Mouse (Mus musculus): ENCODE results near the gene Ralgps1. TPM values are rescaled to one million over a fixed set of nuclear protein-coding genes. Genes with fewer than 3 reads are reported as not detected.

Gene Ralgps1
- polyA plus RNA-seq, 1 experiment = 91.6 TPM

DNA sequence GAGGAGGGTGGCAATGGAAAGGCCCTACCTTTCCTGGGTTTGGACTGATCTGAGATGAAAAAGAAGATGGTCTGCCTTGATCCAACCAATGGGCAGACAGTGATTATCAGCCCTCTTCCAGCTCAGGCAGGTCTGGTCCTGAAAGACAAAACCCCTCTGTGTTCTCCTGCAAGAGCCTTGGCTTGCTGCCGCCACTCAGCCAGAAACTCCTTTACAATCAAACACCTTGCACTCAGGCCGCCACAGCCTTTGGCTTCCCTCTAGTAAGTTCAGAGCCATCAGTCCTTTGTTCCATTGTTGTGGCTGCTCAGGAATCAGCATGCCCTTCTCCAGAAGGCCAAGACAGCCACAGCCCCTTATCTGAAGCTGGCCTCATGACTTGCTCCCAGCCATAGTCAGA, 139.5 kb downstream of the Ralgps1 start:
- DNase-seq (ENCODE audit: low read depth) = peak; percentile 51

DNA sequence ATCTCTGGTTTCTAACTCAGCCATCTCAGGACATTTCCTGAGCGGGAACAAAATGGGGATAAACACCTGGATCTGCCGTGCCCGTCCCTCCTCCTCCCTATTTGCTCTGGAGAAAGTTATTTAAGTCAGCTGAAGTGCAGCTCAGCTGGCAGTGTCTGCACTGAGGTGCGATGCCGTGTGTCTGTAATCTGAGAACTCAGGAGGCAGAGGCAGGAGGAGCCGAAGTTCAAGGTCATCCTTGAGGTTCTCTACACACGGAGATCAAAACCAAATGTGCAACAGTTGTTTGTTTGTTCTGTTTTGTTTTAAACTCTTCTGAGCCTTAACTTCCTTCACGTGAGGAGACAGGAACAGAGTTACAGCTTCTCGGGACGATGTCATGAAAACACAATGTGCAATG, 140.6 kb downstream of the Ralgps1 start:
- no peak for DNase-seq (ENCODE audit: low read depth)
- TF ChIP-seq POLR2A (IDR thresholded peaks at IDR 0.05; ENCODE audit: borderline replicate concordance, extremely low read depth, insufficient read depth, insufficient read length, poor library complexity, severe bottlenecking) (no peak), CTCF (IDR thresholded peaks at IDR 0.05; ENCODE audit: borderline replicate concordance, extremely low read depth, insufficient read depth, insufficient read length) (no peak)

More for the DNA sequence above, 139.5 kb downstream of the Ralgps1 start:
- TF ChIP-seq POLR2A (IDR thresholded peaks at IDR 0.05; ENCODE audit: borderline replicate concordance, extremely low read depth, insufficient read depth, insufficient read length, poor library complexity, severe bottlenecking) (no peak), CTCF (IDR thresholded peaks at IDR 0.05; ENCODE audit: borderline replicate concordance, extremely low read depth, insufficient read depth, insufficient read length) (no peak)

DNA sequence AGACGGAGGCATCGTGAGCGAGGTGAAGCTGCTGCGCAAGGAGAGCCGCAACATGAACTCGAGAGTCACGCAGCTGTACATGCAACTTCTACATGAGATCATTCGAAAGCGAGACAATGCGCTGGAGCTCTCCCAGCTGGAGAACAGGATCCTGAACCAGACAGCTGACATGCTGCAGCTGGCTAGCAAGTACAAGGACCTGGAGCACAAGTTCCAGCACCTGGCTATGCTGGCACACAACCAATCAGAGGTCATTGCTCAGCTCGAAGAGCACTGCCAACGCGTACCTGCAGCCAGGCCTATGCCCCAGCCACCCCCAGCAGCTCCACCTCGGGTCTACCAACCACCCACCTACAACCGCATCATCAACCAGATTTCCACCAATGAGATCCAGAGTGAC, 142.7 kb downstream of the Ralgps1 start:
- no peak for DNase-seq (ENCODE audit: low read depth)
- TF ChIP-seq CTCF (IDR thresholded peaks at IDR 0.05; ENCODE audit: borderline replicate concordance, extremely low read depth, insufficient read depth, insufficient read length) (no peak), POLR2A (IDR thresholded peaks at IDR 0.05; ENCODE audit: borderline replicate concordance, extremely low read depth, insufficient read depth, insufficient read length, poor library complexity, severe bottlenecking) (no peak)

DNA sequence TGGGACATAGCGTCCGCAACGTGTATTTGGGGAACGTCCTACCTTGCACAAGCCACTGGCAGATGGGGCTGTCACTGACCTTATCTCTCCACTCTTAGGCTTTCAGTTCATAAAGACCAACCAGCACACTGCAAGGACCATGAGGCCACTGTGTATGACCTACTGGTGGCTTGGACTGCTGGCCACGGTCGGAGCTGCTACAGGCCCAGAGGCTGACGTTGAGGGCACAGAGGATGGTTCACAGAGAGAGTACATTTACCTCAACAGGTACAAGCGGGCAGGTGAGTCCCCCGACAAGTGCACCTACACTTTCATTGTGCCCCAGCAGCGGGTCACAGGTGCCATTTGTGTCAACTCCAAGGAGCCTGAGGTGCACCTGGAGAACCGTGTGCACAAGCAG, 143.2 kb downstream of the Ralgps1 start:
- no peak for TF ChIP-seq CTCF (IDR thresholded peaks at IDR 0.05; ENCODE audit: borderline replicate concordance, extremely low read depth, insufficient read depth, insufficient read length)
- TF ChIP-seq POLR2A (IDR thresholded peaks at IDR 0.05; ENCODE audit: borderline replicate concordance, extremely low read depth, insufficient read depth, insufficient read length, poor library complexity, severe bottlenecking) = no peak
- DNase-seq (ENCODE audit: low read depth) = no peak

DNA sequence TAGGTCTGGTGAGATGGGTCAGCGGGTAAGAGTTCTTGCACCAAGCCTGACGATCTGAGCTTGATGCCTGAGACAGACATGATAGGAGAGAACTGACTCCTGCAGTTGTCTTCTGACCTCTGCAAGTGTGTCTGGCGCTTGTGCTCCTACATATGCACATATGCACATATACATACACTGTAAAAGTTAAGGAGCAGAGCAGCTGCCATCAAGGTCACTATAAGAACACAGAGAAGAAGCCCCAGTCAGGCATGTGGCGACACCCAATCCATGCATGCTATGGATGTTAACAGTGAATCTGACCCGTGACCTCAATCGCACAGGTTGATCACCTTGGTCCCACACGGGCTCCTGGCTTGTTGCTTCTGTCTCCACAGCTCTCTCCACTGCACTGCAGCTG, 145.4 kb downstream of the Ralgps1 start:
- TF ChIP-seq CTCF (IDR thresholded peaks at IDR 0.05; ENCODE audit: borderline replicate concordance, extremely low read depth, insufficient read depth, insufficient read length) (no peak), POLR2A (IDR thresholded peaks at IDR 0.05; ENCODE audit: borderline replicate concordance, extremely low read depth, insufficient read depth, insufficient read length, poor library complexity, severe bottlenecking) (no peak)
- no peak for DNase-seq (ENCODE audit: low read depth)

DNA sequence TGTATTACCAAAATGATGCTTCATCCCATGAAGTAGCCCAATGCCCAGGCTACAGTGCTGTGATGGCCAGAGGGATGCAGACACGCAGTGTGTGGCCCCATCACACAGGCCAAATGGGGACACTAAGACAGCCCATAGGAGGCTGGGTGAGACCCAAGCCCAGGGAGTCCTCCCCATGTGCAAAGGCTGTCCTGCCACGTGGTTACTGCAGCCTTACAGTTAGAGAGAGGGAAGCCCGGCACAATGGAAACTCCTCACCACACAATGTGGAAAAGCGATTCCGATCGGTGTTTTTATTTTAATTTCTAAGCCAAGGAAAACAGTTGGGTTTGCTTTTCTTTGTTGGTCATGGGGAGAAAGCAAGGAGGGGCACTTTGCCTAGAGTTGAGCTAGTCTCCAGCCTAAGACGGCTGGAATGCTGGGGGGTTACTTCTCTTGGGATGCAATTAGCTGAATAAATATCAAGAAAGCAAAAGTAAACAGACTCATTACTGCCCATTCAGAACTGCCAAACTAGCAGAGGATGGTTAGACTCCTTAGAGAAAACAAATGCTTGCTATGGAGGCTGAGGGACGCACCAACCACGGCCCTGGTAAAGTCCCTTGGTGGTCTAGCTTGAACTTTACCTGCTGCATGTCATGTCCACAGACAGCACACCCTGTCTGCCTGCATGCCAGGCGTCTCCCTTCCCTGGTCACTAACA, 147.5 kb downstream of the Ralgps1 start:
- DNase-seq (ENCODE audit: low read depth) = no peak
- no peak for TF ChIP-seq POLR2A (IDR thresholded peaks at IDR 0.05; ENCODE audit: borderline replicate concordance, extremely low read depth, insufficient read depth, insufficient read length, poor library complexity, severe bottlenecking)
- no peak for TF ChIP-seq CTCF (IDR thresholded peaks at IDR 0.05; ENCODE audit: borderline replicate concordance, extremely low read depth, insufficient read depth, insufficient read length)

DNA sequence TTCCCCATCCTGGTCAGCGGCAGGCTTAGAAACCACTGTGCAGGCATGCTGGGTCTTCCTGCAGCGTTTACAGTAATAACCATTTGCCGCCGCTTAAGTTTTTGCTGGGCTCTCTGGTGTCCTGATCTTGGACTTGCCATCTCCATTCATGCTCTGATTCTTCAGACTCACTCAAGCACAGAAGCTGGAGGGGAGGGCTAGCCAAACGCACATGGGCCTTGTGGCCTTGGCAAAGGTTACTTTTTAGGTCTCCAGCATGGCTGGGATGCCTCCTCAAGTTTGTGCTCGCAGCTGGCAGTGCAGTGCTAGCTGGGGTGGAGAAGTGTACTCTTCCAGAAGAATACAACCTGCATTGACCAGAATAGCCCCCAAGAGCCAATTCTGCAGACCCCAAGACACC, 148.8 kb downstream of the Ralgps1 start:
- no peak for DNase-seq (ENCODE audit: low read depth)
- no peak for TF ChIP-seq POLR2A (IDR thresholded peaks at IDR 0.05; ENCODE audit: borderline replicate concordance, extremely low read depth, insufficient read depth, insufficient read length, poor library complexity, severe bottlenecking)
- no peak for TF ChIP-seq CTCF (IDR thresholded peaks at IDR 0.05; ENCODE audit: borderline replicate concordance, extremely low read depth, insufficient read depth, insufficient read length)

DNA sequence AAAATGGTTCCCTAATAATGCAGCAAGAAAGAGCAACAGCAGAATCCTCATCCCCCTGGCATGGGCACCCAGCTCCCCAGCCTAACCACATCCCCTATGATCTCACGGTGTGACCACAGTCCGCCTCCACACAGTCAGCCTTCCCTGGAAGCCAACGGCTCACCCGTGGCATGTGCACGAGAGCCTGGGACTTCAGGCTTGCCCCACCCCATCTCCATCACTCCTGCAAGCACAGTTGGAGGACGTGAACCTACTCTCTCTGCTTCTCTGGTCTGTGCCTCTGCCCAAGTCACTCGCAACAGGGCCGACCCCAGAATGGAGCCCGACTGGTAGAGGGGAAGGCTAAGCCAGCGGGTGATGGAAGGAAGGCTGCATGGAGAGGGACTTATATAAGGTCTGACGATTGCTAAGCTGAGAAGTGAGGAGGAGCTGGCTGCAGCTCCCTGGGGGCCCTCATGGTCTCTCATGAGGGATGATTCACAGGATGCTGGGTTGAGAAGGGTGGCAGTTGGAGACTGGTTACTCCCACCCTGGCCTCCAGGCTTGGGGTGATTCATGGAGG, 149.9 kb downstream of the Ralgps1 start:
- DNase-seq (ENCODE audit: low read depth) = no peak
- TF ChIP-seq POLR2A (IDR thresholded peaks at IDR 0.05; ENCODE audit: borderline replicate concordance, extremely low read depth, insufficient read depth, insufficient read length, poor library complexity, severe bottlenecking) (no peak), CTCF (IDR thresholded peaks at IDR 0.05; ENCODE audit: borderline replicate concordance, extremely low read depth, insufficient read depth, insufficient read length) (no peak)

DNA sequence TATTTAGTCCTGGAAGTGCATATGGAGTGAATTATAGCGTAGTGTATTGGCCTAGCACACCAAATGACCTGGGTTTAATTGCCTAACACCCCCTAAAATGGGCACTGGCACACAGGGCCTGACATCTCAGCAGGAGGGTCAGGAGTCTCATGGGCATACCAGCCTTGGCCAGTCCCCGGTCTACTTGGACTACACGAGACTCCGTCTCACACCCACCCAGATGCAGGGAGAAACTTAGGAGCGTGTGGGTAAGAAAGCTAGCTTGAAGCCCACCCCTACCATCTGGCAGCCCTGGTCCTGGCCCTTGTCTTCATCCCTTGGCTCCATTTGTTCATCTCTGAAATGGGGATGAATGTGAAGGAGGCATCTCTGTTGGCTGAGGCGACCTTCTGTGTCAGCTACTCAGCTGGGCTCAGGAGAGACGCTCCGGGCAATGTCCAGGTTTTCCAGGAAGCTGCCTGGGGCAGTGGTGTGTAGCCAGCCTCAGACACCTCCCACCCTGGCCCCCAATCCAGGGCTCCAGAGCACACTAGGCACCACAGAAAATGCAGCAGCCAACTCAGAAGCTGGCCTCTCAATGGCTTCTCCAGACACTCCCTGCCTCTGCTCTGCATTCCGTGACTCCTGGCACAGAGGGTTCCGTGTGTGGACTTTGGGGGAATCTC, 150.5 kb downstream of the Ralgps1 start:
- TF ChIP-seq POLR2A (IDR thresholded peaks at IDR 0.05; ENCODE audit: borderline replicate concordance, extremely low read depth, insufficient read depth, insufficient read length, poor library complexity, severe bottlenecking) (no peak), CTCF (IDR thresholded peaks at IDR 0.05; ENCODE audit: borderline replicate concordance, extremely low read depth, insufficient read depth, insufficient read length) (no peak)
- no peak for DNase-seq (ENCODE audit: low read depth)

DNA sequence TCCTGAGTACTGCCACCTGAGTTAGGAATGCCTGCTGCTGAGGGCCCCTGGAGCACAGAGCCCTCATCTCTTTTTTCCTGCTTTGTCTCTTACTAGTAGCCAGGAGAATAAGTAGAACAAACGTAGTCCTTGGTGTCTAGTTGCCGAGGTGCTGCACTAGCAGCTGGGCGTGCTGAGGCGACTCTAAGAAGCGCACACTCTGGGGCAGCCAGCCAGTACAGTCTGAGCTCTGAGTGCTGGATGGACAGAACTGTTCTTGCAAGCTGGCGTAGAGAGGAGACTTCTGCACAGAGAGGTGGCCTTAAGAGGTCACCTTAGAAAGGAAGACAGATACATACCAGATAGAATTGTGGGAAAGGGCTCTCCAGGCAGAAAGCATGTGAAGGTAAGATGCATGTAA, 151.0 kb downstream of the Ralgps1 start:
- TF ChIP-seq POLR2A (IDR thresholded peaks at IDR 0.05; ENCODE audit: borderline replicate concordance, extremely low read depth, insufficient read depth, insufficient read length, poor library complexity, severe bottlenecking) = no peak
- no peak for TF ChIP-seq CTCF (IDR thresholded peaks at IDR 0.05; ENCODE audit: borderline replicate concordance, extremely low read depth, insufficient read depth, insufficient read length)
- DNase-seq (ENCODE audit: low read depth) = no peak

DNA sequence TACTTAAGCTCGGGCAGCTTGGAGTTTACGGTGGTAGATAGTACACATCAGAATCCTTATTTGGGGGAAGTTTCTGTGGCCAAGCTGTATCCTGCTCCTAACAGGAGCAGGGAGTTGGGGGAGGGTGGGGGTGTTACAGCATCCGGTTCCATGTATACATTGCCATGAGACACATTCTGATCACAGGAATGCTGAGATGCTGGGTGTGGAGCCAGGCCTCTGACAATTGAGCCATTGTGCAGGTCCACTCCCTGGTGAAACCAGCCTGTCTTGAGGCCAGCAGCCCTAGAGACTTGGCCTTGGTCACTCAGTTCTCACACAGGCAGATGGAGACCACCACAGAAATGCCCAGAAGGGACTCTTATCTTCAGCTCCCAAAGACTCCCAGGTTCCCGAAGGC, 151.6 kb downstream of the Ralgps1 start:
- TF ChIP-seq CTCF (IDR thresholded peaks at IDR 0.05; ENCODE audit: borderline replicate concordance, extremely low read depth, insufficient read depth, insufficient read length) (no peak), POLR2A (IDR thresholded peaks at IDR 0.05; ENCODE audit: borderline replicate concordance, extremely low read depth, insufficient read depth, insufficient read length, poor library complexity, severe bottlenecking) (no peak)
- no peak for DNase-seq (ENCODE audit: low read depth)
